Mouse (Mus musculus) adrenal gland, postnatal 36 days (tissue): ENCODE measurements around the gene Gimap5. TPM values are rescaled to one million over a fixed set of nuclear protein-coding genes. Genes with fewer than 3 reads are reported as not detected.
A peak's percentile ranks its signal among the peaks of the same experiment; 100 is the strongest.

Experiments used
- DNase-seq, 2 experiments: peaks; one replicate each; pipeline ENCODE4 v3.0.0; 2021; ENCODE audit warnings: mixed read lengths in 1 of 2
- long read RNA-seq, 2 experiments: library from polyadenylated mRNA; stranded (forward); transcript quantifications; one replicate each; pipeline ENCODE4 v2.0.0; 2021; ENCODE audit warnings: borderline sequencing depth in 2 of 2
- total RNA-seq, 2 experiments: library from RNA; stranded (reverse); gene quantifications; 2 replicates each; pipeline ENCODE4 v1.2.3; 2021

Gene Gimap5
- 10 to 100 TPM; 13.3 to 18.2 TPM for total RNA-seq
- long read RNA-seq, experiment 1, transcript Gimap5-202 (2 exons, 464 nt): major isoform, 5 of 21 reads
- long read RNA-seq, experiment 1, partial matches to known transcripts: 0 of 21 reads
- long read RNA-seq, experiment 1, other reads (novel, unspliced or antisense): 9 of 21 reads
- long read RNA-seq, experiment 2, transcript Gimap5-202 (2 exons, 464 nt): major isoform, 5 of 12 reads
- long read RNA-seq, experiment 2, partial matches to known transcripts: 0 of 12 reads
- long read RNA-seq, experiment 2, other reads (novel, unspliced or antisense): 1 of 12 reads

DNA sequence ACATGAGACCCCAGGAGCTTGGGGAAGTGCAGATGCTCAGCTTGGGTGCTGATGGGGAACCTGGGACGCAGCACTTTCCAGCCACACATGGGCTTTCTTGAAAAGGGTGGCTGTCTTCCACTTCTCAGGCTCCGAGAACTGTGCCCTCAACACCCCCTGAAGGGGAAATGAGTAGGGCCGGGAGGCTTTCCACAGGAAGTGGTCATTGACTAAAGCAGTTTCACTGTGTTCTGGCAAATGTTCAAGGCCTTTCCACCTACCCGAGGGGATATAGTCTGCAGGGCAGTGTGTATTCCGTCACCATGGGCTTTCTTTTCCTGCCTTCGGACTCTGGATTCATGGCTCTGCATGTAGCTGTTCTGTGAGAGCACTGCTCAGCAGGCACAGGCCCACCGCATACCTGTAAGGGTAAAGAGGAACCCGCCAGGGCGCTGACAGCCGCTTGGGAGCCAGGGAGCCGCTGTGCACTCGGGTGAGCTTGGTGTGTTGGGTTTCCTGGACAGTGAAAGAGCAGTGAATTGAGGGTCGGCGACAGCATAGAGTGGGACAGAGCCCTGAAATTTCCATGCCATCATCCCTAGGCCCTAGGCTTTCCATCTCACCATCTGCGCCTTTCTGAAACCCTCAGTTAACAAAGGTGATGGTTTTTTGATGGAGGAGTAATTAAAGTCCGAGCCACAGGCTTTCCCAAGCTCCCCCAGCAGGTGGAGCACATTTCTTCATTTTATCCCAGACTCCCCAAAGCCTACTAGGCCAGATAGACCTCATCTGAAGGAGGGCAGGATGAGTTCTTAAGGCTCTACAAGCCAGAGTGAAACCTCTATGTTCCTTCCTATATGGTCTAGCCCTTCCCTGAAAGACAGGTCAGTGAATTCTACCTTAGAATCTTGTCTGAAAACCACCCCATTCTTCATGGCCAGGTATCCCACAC is at the start of gene Gimap5:
Gene Gimap5 (plus strand): TSS at position 239 of the 931 bp plus-strand sequence.
- DNase-seq: peak; percentile 66 to 69

DNA sequence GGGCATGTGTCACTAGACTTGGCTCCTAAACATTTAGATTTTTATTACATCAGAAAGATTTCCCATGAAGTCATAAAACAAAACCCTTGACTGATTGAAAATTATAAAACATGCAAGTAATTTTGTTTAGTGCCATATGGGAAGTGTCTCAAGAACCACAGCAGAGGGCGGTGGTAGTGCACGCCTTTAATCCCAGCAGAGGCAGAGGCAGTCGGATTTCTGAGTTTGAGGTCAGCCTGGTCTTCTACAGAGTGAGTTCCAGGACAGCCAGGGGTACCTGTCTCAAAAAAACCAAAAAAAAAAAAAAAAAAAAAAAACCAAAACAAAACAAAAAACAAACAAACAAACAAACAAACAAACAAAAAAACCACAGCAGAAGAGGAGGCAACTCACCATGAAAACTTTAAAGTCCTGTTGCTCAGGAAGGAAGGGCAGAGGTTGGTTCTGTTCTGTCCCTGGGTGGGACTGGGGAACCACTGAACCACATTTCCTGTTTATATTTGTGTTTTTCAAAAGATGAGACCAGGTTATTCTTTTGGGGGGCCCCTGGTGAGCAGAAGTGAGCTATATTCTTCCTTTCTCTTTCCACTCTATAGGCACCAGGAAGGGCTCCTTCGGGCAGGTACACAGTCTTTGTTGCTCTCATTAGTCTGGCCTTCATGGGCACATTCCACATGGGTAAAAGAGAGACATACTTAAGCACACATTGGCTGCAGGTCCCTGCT is 49.0 kb upstream of the Gimap5 start:
- DNase-seq: no peak

DNA sequence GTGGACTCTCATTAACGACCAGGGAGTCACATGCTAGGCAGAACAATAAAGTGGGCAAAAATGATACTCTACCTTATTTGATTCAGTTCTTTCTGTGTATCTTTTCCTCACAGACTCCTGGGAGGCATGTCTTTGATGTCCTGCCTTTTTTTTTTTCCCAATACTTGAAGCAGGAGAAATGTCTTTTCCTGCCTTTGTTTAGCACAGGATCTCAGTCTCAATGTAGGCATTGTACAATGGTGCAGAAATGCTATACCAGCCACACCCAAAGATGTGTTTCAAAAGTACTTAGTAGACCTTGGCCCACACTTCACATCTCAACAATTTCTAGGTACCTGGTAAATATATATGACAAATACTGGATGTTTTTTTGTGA is 48.5 kb upstream of the Gimap5 start:
- DNase-seq: no peak

DNA sequence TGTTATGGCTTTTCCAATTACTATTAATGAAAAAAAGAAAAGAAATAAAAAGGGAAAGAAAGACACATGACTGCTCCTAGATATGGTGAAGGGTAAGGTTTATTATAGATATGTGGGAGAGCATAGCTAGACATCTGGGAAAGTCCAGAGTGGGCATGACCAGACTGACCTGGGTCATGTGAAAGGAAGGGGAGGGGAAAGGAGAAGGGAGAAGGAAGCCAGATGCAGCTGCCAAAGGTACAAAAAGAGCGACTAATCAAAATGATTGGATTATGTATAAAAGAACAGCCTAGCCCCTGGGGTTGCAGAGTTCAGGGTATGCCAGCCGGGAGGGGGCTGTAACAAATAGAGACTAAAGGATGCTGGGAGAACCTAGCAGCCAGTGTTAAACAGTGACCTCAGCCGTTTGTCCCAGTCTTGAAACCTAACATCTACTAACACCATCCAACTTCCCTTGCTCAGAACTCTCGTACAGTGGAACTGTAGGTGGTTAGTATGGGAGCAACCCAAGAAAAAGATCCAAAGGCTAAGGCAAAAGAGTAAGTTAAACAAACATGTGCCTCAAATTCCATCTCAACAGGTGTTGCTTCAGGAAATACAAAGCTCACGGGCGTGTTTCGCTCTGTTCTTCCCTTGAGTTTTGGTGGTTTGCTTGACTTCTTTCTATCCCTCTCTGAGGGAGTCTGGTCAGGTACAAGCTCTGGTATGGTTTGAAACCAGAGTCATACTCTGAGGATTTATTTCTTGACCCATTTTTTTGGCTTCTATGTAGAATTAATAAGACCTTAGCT is 47.7 kb upstream of the Gimap5 start:
- DNase-seq: no peak

DNA sequence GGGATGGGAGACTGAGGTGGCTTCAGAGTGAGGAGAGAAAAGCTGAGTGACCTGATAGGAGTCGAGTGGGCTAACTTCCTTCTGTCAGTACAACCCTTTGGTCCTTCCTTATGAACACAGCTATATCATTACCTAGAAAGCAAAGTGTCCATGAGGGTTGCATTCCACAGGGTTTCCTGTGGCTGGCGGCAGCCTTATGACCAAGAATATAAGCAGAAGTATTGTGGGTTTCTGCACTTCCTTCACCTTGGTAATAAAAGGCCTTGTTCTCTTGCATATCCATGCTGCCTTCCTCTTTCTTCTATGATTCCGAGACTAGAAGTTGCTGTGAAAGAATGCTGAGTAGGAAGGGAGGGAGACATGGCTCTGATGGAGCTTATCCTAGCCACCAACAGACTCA is 47.1 kb upstream of the Gimap5 start:
- DNase-seq: no peak

DNA sequence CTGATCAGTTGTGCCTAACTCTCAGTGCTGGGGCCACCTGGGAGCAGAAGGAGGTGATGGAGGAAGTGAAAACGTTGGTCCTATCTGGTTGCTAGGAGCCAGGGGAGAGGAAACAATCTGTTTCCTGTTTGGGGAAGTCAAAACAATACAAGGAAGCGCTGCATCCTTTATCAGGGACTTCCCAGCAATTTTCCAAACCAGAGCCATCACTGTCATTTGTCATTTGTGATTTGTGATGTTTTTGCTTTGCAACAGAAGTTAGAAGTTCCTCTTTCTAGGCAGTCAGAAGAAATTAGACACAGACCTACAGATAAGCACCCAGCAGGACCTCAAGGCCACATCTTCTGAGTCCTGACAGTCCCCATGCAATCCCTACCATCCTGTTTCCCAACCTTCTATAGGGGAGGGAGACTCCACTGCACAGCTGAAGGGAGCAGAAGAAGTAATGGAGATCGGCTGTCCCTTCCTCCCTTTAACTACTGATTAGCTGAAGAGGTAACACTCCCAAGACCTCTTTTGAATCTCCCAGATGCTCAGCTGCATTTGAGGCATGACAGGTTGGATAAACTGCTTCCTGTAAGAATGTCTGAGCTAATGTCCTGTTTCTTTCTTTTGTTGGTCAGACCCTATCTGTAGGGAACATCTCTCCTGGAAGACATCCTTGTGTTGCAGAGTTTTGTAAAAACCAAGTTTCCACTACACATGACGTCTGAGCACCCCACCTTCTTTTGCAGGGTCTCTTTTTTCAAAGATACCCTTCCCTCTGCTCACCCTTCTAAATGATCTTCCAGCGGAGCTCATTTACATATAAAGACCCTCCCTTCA is 45.5 kb upstream of the Gimap5 start:
- no peak for DNase-seq

DNA sequence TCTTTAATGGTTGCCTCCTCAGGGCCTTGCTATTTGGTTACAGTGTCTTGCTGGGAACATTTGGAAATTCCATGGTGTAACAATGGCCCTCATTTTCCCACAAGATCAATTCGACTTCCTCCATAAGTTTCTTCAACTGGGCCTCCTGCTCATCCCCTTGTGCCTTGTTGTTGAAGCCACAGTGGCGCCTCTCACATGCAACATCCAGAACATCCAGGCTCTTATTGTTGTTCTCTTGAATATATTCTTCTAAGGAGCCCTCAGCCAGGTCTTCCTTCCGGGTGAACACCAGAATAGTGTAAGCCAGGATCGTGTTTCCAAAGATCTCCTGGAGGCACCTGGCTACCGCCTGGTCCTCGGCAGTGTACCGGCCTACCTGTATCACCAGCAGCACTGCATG is 43.9 kb upstream of the Gimap5 start:
- no peak for DNase-seq

DNA sequence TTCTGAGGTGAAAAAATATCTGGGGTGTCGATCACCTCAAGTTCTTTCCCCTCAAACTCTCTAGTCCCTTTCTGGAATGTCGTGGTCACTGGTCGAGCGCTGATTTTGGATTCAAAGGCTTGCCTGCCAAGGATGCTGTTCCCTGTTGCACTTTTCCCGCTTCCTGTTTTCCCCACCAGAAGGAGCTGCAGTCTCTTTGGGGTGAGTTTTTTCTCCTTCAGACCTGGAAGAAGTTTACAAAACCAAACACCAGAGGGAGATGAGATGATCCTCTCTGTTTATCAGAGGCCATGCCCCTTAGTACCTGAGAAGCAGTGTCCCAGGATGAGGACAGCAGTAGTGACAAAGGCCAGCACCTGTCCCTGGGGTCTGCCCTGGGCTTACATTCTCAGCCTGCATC is 43.4 kb upstream of the Gimap5 start:
- no peak for DNase-seq

DNA sequence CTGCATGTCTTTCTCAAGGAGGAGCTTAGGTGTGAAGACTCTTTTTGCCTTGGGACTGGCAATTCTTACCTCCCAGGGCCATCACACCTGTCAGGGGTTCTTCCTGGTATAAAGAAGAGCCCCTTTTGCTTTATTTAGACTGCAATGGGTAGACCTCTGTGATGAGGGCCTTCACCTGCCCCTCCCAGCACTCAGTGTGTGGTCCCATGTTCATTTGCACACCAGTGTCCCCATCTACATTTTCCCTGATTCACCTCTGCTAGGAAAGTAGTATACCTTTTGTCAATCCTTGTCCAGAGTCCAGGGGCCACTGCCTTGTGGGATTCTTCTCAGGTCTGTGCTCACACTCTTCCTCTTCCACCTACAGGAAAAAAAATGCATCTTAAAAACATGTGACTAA is 41.9 kb upstream of the Gimap5 start:
- DNase-seq: no peak

DNA sequence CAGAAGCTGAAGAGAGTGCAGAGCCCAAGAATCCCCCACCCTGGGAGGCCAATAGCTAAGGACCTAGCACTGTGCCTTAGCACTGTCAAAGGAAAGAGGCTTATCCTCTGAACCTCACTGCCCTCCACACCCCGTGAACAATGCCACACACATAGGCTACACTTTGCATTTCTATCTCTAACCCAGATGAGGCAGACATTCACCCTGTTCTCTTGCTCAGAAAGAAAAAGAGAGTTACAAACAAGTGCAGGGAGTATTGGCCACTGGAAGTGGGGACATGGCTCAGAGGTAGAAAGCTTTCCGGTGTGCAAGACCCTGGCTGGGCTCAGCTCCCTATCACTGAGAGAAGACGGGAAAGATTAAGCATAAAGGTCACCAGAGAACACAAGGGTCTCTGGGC is 39.9 kb upstream of the Gimap5 start:
- no peak for DNase-seq

DNA sequence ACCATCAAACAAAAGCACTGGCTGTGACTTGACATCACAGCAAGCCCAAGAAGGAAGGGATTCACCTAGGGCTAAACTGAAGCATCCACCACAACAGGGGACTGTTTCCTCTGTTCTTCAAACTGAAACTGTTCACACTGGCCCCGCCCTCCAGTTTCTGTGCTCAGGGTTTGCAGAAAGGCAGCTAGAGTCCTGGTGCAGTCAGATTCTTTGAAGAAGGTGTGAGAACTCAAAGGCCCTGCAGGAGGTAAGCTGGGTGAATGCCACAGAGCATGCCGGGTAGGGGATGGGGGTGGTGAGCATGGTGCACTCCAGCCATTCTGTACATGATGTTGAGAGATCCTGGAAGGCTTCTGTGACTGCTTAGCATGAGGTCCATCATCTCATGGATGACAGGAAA is 27.5 kb upstream of the Gimap5 start, which contains the start of the genes Gm28053 and Gimap7:
Gene Gm28053 (plus strand): TSS at position 153 of the 400 bp plus-strand sequence.
Gene Gimap7 (plus strand): TSS at position 167 of the 400 bp plus-strand sequence.
- no peak for DNase-seq

DNA sequence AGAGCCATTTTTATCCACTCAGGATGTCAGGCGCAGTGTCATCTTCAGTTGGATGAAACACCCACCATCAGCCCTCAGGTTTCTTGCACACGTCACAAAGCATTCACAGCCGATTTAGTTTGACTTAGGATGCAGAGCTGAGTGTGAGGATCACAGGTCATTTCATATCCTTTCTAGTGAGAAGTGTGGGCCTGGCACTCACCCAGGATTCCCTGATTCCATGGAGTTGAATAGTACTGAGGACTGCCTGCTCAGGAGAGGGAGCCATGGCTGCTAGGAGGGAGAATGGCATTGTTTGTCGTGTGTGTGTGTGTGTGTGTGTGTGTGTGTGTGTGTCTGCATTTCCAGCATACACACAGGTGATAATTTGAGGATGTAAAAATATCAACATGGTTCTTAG is 25.7 kb upstream of the Gimap5 start:
- DNase-seq: no peak

DNA sequence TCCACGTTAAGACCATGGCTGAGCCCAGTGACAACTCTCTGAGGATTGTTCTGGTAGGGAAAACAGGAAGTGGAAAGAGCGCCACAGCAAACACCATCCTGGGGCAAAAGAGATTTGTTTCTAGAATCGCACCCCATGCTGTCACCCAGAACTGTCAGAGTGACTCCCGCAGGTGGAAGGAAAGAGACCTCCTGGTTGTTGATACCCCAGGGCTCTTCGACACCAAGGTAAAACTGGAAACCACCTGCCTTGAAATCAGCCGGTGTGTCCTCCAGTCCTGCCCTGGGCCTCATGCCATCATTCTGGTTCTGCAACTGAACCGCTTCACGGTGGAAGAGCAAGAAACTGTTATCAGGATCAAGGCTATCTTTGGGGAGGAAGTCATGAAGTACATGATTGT is 22.5 kb upstream of the Gimap5 start:
- DNase-seq: no peak

DNA sequence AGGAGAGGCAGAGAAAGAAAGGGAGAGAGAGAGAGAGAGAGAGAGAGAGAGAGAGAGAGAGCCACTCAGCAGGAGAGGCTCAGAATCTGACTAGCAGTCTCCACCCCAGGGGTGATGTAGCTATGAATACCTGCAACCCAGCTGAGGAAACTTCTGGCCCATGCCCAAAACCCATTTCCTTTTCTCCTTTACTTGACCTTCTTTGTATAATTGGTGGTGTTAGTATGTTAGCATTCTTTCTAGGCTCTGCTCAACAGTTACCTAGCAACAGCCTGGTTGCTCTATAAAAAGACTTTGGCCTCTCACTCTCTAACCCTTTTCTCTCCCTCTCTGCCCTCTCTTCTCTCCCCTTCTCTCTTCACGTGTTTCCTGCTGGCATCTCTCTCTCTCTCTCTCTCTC is 20.5 kb upstream of the Gimap5 start:
- DNase-seq: peak in 1 of 2 experiments; percentile 62

DNA sequence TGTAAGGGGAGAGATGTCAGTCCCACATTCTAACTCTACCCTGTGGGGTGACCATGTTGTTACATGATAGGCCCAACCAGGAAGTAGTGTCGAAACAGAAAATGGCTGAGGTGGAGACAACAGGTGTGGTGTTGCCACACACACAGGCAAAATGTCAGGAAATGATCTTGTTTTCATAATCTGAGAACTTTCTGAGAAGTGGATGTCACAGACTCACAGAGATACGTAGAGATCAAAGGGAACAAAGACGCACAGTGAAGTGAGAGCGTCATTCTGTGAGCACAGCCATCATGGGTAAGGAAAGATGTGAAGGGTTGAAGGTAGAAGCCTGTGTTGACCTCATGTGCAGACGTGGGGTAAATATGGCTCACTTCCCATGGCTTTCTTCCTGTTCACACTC is 18.2 kb upstream of the Gimap5 start:
- DNase-seq: no peak

DNA sequence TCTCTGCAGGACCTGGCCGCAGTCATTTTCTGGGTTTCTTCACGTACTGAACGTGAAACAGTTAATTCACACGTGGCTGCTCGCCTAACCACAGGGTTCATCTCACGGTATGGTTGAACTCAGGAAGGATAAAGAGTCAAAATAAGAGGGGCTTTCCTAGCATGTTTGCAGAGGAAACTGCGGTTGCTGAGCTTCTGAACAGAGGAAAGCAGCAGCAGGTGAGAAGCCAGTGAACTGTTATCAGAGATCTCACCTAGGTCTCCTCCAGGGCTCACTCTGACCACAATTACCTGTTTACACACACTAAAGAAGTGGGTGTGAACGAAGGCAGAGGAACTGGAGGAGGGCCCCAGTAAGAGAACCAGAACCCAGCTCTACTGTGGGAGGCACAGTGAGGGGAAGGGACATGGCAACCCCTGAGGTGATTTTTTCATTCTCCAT is 13.1 kb upstream of the Gimap5 start:
- no peak for DNase-seq

DNA sequence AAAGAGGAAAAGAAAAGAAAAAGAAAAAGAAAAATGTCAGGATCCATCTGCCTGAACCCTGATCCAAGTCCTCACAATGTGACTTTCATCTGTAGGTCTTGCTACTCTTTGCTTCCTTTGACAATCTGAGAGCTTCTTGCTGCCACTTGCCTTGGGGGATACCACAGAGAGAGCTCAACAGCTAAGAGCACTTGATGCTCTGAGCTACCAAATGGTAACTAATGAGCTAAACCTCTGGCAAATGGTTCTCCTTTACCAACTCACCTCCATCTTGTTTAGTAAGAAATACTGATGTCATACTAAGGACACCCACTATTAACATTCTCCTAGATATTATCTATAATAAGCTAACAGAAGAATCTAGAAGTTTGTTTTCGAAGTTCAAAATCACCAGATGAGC is 12.3 kb upstream of the Gimap5 start:
- DNase-seq: no peak

DNA sequence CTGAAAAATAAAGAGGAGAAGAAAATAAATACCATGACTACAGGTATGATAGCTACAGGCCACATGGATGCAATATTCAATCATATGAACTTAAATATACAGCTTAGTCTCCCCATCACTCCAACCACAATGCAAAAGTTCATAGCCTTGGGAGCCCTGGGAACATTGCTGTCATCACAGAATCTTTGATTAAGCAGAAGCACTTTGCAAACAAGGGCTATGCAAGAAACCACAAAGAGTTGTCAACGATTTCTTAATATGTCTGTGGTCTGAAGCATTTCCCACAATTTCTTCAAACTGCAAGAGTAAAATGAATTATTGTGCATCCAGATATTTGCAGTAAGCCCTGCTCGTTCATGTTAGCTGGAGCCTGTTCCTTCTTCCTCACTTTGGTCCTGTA is 8.9 kb upstream of the Gimap5 start:
- no peak for DNase-seq

DNA sequence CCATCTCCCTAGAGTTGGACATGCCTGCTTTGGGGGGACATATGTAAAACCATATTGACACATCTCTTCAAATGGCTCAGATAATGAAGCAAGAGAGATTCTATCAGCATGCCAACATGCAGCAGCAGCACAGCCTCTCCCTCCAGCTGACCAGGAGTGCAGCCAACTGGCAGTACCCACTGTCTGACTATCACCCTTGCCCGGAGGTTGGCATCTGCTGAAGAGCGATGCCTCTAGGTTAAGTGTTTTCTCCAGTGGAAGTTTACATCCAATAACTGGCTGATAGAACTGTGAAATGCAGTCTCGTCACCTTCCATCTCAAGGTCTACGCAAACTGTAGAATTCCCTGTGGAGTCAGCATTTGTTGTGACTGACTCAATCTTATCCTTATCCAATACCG is 8.3 kb upstream of the Gimap5 start:
- no peak for DNase-seq

DNA sequence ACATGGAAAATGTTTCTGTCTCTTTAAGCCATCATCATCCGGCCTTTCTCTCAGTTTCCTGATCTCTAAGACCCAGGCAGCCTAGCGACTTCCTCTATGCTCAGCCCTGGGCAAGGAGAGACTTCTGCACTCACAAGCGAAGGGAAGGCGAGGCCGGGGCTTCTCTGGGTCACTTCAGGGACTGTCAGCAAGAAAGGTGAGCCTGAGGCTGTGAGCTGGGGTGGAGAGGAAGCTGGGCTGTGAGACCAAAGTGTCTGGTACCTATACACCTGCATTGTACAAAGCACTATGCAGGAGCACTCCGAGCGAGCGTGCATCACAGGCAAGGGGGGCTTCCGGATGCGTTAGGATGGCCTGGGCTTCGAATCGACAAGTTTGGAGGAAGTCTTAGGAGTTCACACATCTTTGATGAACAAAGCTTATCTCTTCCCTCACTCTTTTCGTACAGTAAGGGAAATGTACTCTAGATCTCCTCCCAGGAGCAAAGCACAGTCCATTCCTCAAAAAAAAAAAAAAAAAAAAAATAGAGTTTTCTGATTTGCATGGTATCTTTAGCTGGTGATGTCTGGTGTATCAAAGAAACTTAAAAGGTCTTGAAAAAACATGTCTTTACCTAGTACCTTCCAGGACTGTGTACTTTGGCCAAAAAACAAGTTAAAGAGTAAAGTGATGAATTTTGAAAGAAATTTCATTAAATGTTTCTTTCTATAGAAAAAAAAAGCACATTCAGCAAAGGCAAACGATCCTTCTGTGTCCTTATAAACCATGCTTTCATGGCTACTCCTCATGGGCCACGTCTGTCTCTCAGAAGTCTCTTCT is 6.8 kb upstream of the Gimap5 start, which contains the start of gene Gimap1:
Gene Gimap1 (plus strand): TSS at position 94 of the 819 bp plus-strand sequence.
- DNase-seq: peak; percentile 15 to 48
